Mouse (Mus musculus): ENCODE results near the gene S100a10. TPM values are rescaled to one million over a fixed set of nuclear protein-coding genes. Genes with fewer than 3 reads are reported as not detected.

The S100a10 gene
- polyA plus RNA-seq, 1 experiment from 2014 or later, result 198 TPM

DNA sequence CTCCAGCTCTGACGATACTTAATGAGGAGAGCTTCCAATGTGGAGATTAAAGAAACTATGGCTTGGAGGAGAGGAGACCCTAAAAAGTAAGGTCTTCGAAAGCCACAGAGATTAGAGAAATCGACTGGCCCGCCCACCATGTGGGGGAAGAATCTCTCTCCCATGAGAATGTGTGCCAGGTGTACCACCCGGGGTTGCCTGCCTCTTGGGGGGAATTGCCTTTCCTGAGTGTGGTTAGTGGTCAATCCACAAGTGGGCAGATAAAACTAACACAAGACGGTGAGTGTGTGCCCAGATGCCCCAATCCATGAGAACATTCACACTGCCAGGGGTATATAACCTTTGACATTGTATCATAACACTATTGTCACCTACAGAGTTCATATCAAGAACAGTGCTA lies 12.8 kb downstream of the S100a10 start:
- no peaks in the 10 kb centered on the region for H3K27me3 ChIP-seq (replicated peaks; ENCODE audit: control insufficient read depth, insufficient read depth, low read length)
- no peak for ATAC-seq
- H3K36me3 ChIP-seq (ENCODE audit: control insufficient read depth, insufficient read depth, low read length), result no peaks in the 10 kb centered on the region
- no peak overlapping the region for H3K9ac ChIP-seq (ENCODE audit: low read depth, low read length)
- WGBS, result 96% methylated on average over 6 of the region's 6 CpGs
- no peaks in the 10 kb centered on the region for H3K4me1 ChIP-seq (ENCODE audit: control insufficient read depth, insufficient read depth, low read depth, low read length)
- no peaks in the 10 kb centered on the region for H3K9me3 ChIP-seq (ENCODE audit: control insufficient read depth, low read length)
- H3K4me2 ChIP-seq (ENCODE audit: low read length), result no peak overlapping the region
- no peak overlapping the region for H3K4me3 ChIP-seq (ENCODE audit: low read length)
- no peak overlapping the region for H3K27ac ChIP-seq (ENCODE audit: low read depth, low read length)

DNA sequence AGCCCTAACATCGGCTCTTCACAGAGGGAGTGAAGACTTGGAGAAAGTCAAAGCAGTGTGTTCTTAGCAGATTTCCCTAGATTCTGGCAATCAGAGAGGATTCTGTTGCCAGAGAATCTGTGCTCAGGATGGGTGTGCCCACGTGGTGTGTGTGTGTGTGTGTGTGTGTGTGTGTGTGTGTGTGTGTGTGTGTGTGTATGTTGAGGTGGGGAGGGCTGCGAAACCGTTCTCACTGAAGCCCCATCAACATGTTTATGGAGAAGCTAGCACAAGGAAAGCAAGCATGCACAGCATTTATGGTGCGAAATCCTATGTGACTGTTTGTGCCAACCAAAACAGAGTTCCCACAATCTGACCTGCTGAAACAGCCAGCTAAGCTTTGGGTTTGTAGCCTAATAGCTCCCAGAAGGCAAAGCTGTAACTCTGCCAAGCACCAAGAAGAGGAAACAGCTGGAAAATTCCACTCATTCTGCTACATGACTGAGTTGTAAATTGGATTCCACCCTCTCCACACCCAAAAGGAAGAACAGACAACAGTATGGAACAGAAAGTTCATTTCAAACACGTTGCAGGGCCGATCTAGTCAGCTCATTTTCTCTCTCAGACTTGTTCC lies 13.7 kb downstream of the S100a10 start:
- no peak overlapping the region for H3K4me2 ChIP-seq (ENCODE audit: low read length)
- no peaks in the 10 kb centered on the region for H3K27me3 ChIP-seq (replicated peaks; ENCODE audit: control insufficient read depth, insufficient read depth, low read length)
- no peak for ATAC-seq
- no peaks in the 10 kb centered on the region for H3K4me1 ChIP-seq (ENCODE audit: control insufficient read depth, insufficient read depth, low read depth, low read length)
- no peak overlapping the region for H3K9ac ChIP-seq (ENCODE audit: low read depth, low read length)
- H3K4me3 ChIP-seq (ENCODE audit: low read length), result no peak overlapping the region
- no peak overlapping the region; the same call in 1 of the 2 replicates for H3K27ac ChIP-seq (ENCODE audit: low read depth, low read length)
- H3K36me3 ChIP-seq (ENCODE audit: control insufficient read depth, insufficient read depth, low read length), result no peaks in the 10 kb centered on the region
- 64% methylated on average over 7 of the region's 7 CpGs for WGBS
- no peaks in the 10 kb centered on the region for H3K9me3 ChIP-seq (ENCODE audit: control insufficient read depth, low read length)

DNA sequence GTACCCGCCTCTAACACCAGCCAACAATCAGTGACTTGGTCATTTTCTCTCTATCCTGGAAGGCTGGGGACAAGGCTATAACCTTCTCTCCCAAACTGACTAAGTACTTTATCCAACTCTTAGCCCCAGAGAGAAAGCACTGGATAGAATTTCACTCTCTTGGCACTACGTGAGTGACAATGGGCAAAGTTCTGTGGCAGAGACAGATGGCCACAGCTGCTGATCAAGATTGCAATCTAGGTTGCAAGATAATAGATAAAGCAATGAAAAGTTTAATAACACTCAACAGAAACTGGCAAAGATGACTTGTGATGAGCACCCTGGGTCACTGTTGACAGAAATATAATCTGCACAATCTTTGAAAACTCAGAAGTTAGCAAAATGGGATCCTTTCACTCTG lies 14.2 kb downstream of the S100a10 start:
- 67% methylated on average over 2 of the region's 2 CpGs for WGBS
- Histone ChIP-seq H3K36me3 (ENCODE audit: control insufficient read depth, insufficient read depth, low read length) (no peaks in the 10 kb centered on the region), H3K4me3 (ENCODE audit: low read length) (no peak overlapping the region), H3K9me3 (ENCODE audit: control insufficient read depth, low read length) (no peaks in the 10 kb centered on the region), H3K4me2 (ENCODE audit: low read length) (no peak overlapping the region), H3K9ac (ENCODE audit: low read depth, low read length) (no peak overlapping the region), H3K27ac (ENCODE audit: low read depth, low read length) (no peak overlapping the region; the same call in 1 of the 2 replicates), H3K4me1 (ENCODE audit: control insufficient read depth, insufficient read depth, low read depth, low read length) (no peaks in the 10 kb centered on the region), H3K27me3 (replicated peaks; ENCODE audit: control insufficient read depth, insufficient read depth, low read length) (no peaks in the 10 kb centered on the region)
- no peak for ATAC-seq

DNA sequence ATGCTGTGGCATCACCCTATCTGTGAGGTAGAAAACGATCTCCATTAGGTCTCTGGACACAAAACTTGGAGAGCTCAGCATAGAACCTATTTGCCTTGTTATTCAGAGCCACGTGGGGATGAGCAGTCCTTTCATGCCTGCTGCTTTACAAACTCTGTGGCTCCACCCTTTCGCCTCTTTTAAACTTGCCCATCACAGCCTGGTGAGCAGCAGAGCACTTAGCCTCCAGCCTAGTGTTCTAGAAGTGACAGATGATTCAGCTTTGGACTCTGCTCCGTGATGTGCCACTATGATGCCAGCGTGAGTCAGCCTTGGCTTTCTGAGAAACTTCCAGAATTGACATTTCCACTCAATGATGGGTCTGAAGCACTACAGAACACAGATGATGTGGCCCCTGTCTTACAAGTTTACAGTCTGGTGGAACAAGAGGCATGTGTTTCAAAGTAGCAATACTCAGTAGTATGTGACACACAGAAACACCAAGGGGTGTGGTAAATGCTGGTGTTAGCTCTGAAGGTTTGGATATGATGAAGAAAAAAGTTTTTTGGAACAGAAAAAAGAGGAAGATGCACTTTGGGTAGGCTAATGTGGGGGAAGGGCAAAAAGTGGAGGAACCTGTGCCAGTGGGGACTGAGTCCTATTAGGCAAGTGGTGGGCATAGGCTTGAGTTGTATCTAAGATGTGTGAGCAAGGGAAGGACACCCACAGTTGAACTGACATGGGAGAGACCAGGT lies 17.3 kb downstream of the S100a10 start:
- Histone ChIP-seq H3K27me3 (replicated peaks; ENCODE audit: control insufficient read depth, insufficient read depth, low read length) (no peaks in the 10 kb centered on the region), H3K4me1 (ENCODE audit: control insufficient read depth, insufficient read depth, low read depth, low read length) (no peaks in the 10 kb centered on the region), H3K36me3 (ENCODE audit: control insufficient read depth, insufficient read depth, low read length) (no peaks in the 10 kb centered on the region), H3K9me3 (ENCODE audit: control insufficient read depth, low read length) (no peaks in the 10 kb centered on the region), H3K9ac (ENCODE audit: low read depth, low read length) (no peak overlapping the region), H3K27ac (ENCODE audit: low read depth, low read length) (no peak overlapping the region), H3K4me3 (ENCODE audit: low read length) (no peak overlapping the region), H3K4me2 (ENCODE audit: low read length) (no peak overlapping the region)
- 77% methylated on average over 5 of the region's 5 CpGs for WGBS
- no peak for ATAC-seq

DNA sequence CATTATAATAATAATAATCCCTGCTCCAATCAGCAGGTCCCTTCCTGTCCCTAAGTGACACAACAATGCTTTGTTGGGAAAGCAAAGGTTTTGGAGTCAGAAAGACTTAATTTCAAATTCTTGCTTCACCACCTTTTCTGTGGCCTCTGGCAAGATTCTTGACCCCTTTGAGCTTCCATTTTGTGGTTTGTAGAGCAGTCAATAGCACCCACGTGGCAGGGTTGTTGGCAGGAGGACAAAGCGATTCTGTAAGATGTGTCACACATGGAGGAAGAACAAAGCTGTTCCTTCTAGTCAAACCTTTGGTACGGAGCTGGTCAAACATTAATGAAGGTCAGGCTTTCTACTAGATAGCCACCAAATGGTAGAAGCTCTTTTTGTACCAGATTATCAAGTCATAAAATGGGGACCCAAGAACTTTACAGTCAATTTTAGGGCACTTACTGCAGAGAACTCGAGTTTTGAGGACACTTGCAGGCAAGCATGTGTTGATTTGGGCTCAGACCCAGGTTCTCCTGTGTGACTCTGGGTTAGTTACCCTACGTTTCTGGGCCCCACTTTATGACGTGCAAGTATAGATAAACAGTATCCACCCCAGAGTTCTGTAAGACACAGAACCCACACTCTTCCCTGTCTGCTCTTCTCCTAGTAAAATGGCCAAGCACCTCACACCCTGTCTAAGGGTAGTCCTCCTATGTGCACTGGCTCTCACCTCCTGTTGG lies 24.6 kb downstream of the S100a10 start:
- H3K9me3 ChIP-seq (ENCODE audit: control insufficient read depth, low read length), result no peaks in the 10 kb centered on the region
- H3K36me3 ChIP-seq (ENCODE audit: control insufficient read depth, insufficient read depth, low read length), result no peaks in the 10 kb centered on the region
- H3K4me2 ChIP-seq (ENCODE audit: low read length), result no peak overlapping the region
- ATAC-seq, result no peak
- no peaks in the 10 kb centered on the region for H3K27me3 ChIP-seq (replicated peaks; ENCODE audit: control insufficient read depth, insufficient read depth, low read length)
- no peak overlapping the region for H3K27ac ChIP-seq (ENCODE audit: low read depth, low read length)
- no peak overlapping the region for H3K9ac ChIP-seq (ENCODE audit: low read depth, low read length)
- WGBS, result 65% methylated on average over 6 of the region's 6 CpGs
- no peaks in the 10 kb centered on the region for H3K4me1 ChIP-seq (ENCODE audit: control insufficient read depth, insufficient read depth, low read depth, low read length)
- H3K4me3 ChIP-seq (ENCODE audit: low read length), result no peak overlapping the region

DNA sequence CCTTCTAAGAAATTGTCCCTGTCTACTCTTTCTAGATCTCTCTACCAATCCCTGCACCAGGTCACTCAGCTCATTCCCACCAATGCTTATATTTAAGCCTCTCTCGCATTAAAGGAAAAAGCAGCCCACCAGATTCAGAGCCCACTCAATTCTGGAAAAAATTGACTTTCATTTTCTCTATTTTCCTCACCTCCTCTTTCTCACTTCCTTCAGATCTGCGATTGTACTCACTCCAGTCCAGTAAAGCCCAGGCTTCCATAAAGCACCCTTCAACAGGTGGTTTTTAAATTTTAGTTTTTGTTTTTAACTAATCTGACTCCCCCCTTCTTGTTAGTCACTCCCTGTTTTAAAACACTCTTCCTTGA lies 25.1 kb downstream of the S100a10 start:
- Histone ChIP-seq H3K4me3 (ENCODE audit: low read length) (no peak overlapping the region), H3K4me2 (ENCODE audit: low read length) (no peak overlapping the region), H3K9ac (ENCODE audit: low read depth, low read length) (no peak overlapping the region), H3K36me3 (ENCODE audit: control insufficient read depth, insufficient read depth, low read length) (no peaks in the 10 kb centered on the region), H3K27me3 (replicated peaks; ENCODE audit: control insufficient read depth, insufficient read depth, low read length) (no peaks in the 10 kb centered on the region), H3K9me3 (ENCODE audit: control insufficient read depth, low read length) (no peaks in the 10 kb centered on the region), H3K27ac (ENCODE audit: low read depth, low read length) (no peak overlapping the region), H3K4me1 (ENCODE audit: control insufficient read depth, insufficient read depth, low read depth, low read length) (no peaks in the 10 kb centered on the region)
- WGBS, result 97% methylated on average over 2 of the region's 2 CpGs
- no peak for ATAC-seq

DNA sequence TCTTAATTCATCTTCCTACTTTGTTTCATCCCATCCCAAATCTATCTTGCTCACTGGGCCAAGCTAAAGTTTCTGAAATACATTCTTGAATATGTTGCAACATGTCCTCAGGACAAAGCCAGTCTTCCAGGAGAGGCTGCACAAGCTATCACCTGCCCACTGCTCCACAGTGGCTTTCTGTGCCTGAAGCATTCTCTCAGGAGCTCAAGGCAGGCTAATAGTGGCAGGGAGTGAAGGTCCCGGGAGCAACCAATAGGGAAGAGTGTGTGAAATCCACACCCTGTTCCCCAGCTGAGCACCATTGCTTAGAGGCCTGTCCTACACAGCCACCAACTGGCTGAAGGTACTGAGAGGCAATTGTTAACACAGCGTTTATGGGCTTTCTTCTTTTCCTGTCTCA lies 26.1 kb downstream of the S100a10 start:
- no peak for ATAC-seq
- H3K9me3 ChIP-seq (ENCODE audit: control insufficient read depth, low read length), result no peaks in the 10 kb centered on the region
- 56% methylated on average over 2 of the region's 2 CpGs for WGBS
- no peak overlapping the region for H3K9ac ChIP-seq (ENCODE audit: low read depth, low read length)
- H3K36me3 ChIP-seq (ENCODE audit: control insufficient read depth, insufficient read depth, low read length), result no peaks in the 10 kb centered on the region
- H3K4me1 ChIP-seq (ENCODE audit: control insufficient read depth, insufficient read depth, low read depth, low read length), result no peaks in the 10 kb centered on the region
- no peak overlapping the region for H3K4me3 ChIP-seq (ENCODE audit: low read length)
- H3K4me2 ChIP-seq (ENCODE audit: low read length), result no peak overlapping the region
- H3K27me3 ChIP-seq (replicated peaks; ENCODE audit: control insufficient read depth, insufficient read depth, low read length), result no peaks in the 10 kb centered on the region
- no peak overlapping the region for H3K27ac ChIP-seq (ENCODE audit: low read depth, low read length)

DNA sequence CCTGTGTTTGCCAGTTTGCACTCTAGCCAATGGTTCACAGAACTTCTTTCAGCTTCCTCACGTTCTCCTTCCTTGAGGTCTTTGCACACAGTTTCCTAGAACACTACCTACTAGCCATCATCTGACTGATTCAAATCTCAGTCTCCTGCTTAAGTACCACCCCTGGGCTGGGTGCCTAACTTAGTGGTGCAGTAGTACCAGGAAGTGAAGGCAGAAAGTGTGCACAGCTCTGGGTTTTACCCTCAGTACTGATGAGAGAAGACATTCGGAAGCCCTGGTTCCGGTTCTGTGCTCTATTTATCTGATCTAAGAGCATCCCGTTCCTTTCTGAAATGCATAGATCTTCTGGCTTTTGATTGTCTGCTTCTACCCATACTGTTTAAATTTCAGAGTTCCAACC lies 26.8 kb downstream of the S100a10 start:
- H3K36me3 ChIP-seq (ENCODE audit: control insufficient read depth, insufficient read depth, low read length), result no peaks in the 10 kb centered on the region
- H3K27ac ChIP-seq (ENCODE audit: low read depth, low read length), result no peak overlapping the region
- H3K9ac ChIP-seq (ENCODE audit: low read depth, low read length), result no peak overlapping the region
- no peak overlapping the region for H3K4me3 ChIP-seq (ENCODE audit: low read length)
- no peaks in the 10 kb centered on the region for H3K9me3 ChIP-seq (ENCODE audit: control insufficient read depth, low read length)
- 92% methylated on average over 4 of the region's 4 CpGs for WGBS
- no peak for ATAC-seq
- no peaks in the 10 kb centered on the region for H3K4me1 ChIP-seq (ENCODE audit: control insufficient read depth, insufficient read depth, low read depth, low read length)
- H3K27me3 ChIP-seq (replicated peaks; ENCODE audit: control insufficient read depth, insufficient read depth, low read length), result no peaks in the 10 kb centered on the region
- no peak overlapping the region for H3K4me2 ChIP-seq (ENCODE audit: low read length)

DNA sequence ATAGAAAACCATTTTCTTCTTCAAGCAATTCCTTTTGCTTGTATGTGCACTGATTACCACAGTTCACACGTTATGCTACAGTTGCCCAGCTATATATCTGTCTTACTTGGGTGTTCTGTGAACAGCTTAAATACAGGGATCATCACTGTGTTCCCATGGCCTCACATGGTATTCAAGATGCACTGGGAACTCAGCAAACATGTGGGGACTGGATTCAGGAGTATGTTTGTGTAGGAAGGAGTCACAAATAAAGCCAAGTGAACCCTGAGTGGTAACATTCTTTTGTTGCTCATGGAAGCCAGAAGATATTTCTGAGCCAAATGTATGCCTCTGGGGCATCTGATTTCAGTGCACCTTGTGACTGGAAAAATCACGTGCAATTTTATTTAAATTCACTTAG lies 28.2 kb downstream of the S100a10 start:
- Histone ChIP-seq H3K4me3 (ENCODE audit: low read length) (no peak overlapping the region), H3K9ac (ENCODE audit: low read depth, low read length) (no peak overlapping the region), H3K36me3 (ENCODE audit: control insufficient read depth, insufficient read depth, low read length) (no peaks in the 10 kb centered on the region), H3K4me1 (ENCODE audit: control insufficient read depth, insufficient read depth, low read depth, low read length) (no peaks in the 10 kb centered on the region), H3K4me2 (ENCODE audit: low read length) (no peak overlapping the region), H3K9me3 (ENCODE audit: control insufficient read depth, low read length) (no peaks in the 10 kb centered on the region), H3K27me3 (replicated peaks; ENCODE audit: control insufficient read depth, insufficient read depth, low read length) (no peaks in the 10 kb centered on the region), H3K27ac (ENCODE audit: low read depth, low read length) (no peak overlapping the region)
- ATAC-seq, result no peak
- WGBS, result 80% methylated on average over 2 of the region's 2 CpGs

Measured in hindbrain, embryonic 16.5 days (tissue).